Mouse (Mus musculus) heart, adult 9 months (tissue): Measurements from ENCODE around the gene Bnipl.
A peak's percentile ranks its signal among the peaks of the same experiment; 100 is the strongest.

Experiments
- DNase-seq, 2 experiments: peaks; one replicate each; pipeline ENCODE4 v3.0.0; 2022; ENCODE audit warnings: low spot score in 2 of 2

The Bnipl gene

GRCm38 (mm10) chr3:95250783-95251424 is at the start of gene Bnipl:
Bnipl (minus strand) TSS chr3:95251193.
- DNase-seq, result no peak

- no peak for DNase-seq
Observed at GRCm38 (mm10) chr3:95298018-95298417, 47.0 kb upstream of the Bnipl start.

- DNase-seq, result no peak
Observed at GRCm38 (mm10) chr3:95296103-95296469, 45.1 kb upstream of the Bnipl start.

- DNase-seq, result no peak
Observed at GRCm38 (mm10) chr3:95295321-95296102, 44.5 kb upstream of the Bnipl start.

- no peak for DNase-seq
Observed at GRCm38 (mm10) chr3:95294718-95295117, 43.7 kb upstream of the Bnipl start.

GRCm38 (mm10) chr3:95294316-95294715 is 43.3 kb upstream of the Bnipl start:
- no peak for DNase-seq

- DNase-seq, result no peak
Observed at GRCm38 (mm10) chr3:95293537-95293936, 42.5 kb upstream of the Bnipl start.

- DNase-seq, result no peak
Observed at GRCm38 (mm10) chr3:95292899-95293298, 41.9 kb upstream of the Bnipl start.

- no peak for DNase-seq
Observed at GRCm38 (mm10) chr3:95291041-95291440, 40.0 kb upstream of the Bnipl start.

GRCm38 (mm10) chr3:95290156-95290555 is 39.2 kb upstream of the Bnipl start:
- DNase-seq, result no peak

GRCm38 (mm10) chr3:95289419-95289818 is 38.4 kb upstream of the Bnipl start:
- DNase-seq, result no peak

GRCm38 (mm10) chr3:95287541-95287940 is 36.5 kb upstream of the Bnipl start:
- DNase-seq, result no peak

- peak; percentile 40 to 57 for DNase-seq
Observed at GRCm38 (mm10) chr3:95286510-95286909, 35.5 kb upstream of the Bnipl start.

GRCm38 (mm10) chr3:95286011-95286410 is 35.0 kb upstream of the Bnipl start:
- DNase-seq, result no peak

GRCm38 (mm10) chr3:95285390-95285789 is 34.4 kb upstream of the Bnipl start:
- no peak for DNase-seq

- DNase-seq, result no peak
Observed at GRCm38 (mm10) chr3:95284501-95285281, 33.7 kb upstream of the Bnipl start.

- no peak for DNase-seq
Observed at GRCm38 (mm10) chr3:95284062-95284461, 33.1 kb upstream of the Bnipl start.

GRCm38 (mm10) chr3:95283589-95283941 is 32.6 kb upstream of the Bnipl start:
- DNase-seq, result no peak

- DNase-seq, result peak; percentile 82
Observed at GRCm38 (mm10) chr3:95282865-95283588, 32.0 kb upstream of the Bnipl start.

GRCm38 (mm10) chr3:95282381-95282864 is 31.4 kb upstream of the Bnipl start:
- peak; percentile 49 to 60 for DNase-seq

GRCm38 (mm10) chr3:95281216-95282126 is 30.5 kb upstream of the Bnipl start, which contains the start of the genes Mindy1 and Prune1:
Mindy1 (plus strand) TSS chr3:95281345.
Prune1 (minus strand) TSS chr3:95282076.
- DNase-seq, result peak; percentile 97 to 98
